Mouse (Mus musculus) kidney, adult 2 months (tissue): ENCODE measurements at regions not wholly inside any gene's neighbourhood (a gene's known extent, or its start where the extent isn't known, plus 50 kb on each side); places are given as distances from the start of the nearest gene placed in this dataset.

Experiments used
- CTCF ChIP-seq: fragments of 200-500 bp; conservative IDR thresholded peaks from 2 replicates; pipeline ENCODE4 v1.5.1; 2011; ENCODE audit warnings: low read depth, mild to moderate bottlenecking, control low read depth, low read length, moderate library complexity, mixed read lengths; ENCODE audit not compliant: insufficient read depth, insufficient read length
- POLR2A ChIP-seq: fragments of 200-500 bp; IDR thresholded peaks from one replicate; pipeline ENCODE4 v1.6.1; 2011; ENCODE audit warnings: low read depth, low read length, control low read depth

GRCm38 (mm10) chr14:76217571-76218256 is 107.0 kb downstream of the Nufip1 start:
- TF ChIP-seq CTCF = no peak
- no peak for TF ChIP-seq POLR2A
